Mouse (Mus musculus): ENCODE measurements at regions not wholly inside any gene's neighbourhood (a gene's known extent, or its start where the extent isn't known, plus 50 kb on each side); places are given as distances from the start of the nearest gene placed in this dataset.

- TF ChIP-seq CTCF (IDR thresholded peaks at IDR 0.05; ENCODE audit: low read depth) = no peak
- no peak for TF ChIP-seq EP300 (optimal IDR thresholded peaks at IDR 0.05)
Observed at GRCm38 (mm10) chr6:22567891-22568290, 211.8 kb upstream of the Fam3c start.

Data from stomach, postnatal 0 days (tissue).